Mouse (Mus musculus): ENCODE measurements at regions not wholly inside any gene's neighbourhood (a gene's known extent, or its start where the extent isn't known, plus 50 kb on each side); places are given as distances from the start of the nearest gene placed in this dataset.
"Not testable (repeated sequence)": the region's sequence is repeated elsewhere in the genome, so short reads cannot be mapped to it uniquely, and the experiment has no call there.

- H3K4me1 ChIP-seq: peaks cover 6% of the 10 kb centered on the region
- WGBS: 64% methylated on average over 4 of the region's 4 CpGs
- no peaks in the 10 kb centered on the region for H3K36me3 ChIP-seq (replicated peaks)
- H3K27me3 ChIP-seq: 0 out of 2 replicates have a peak, but pooled peaks cover under 1% of the 10 kb centered on the region
- no peak overlapping the region for H3K4me3 ChIP-seq (replicated peaks)
- H3K4me2 ChIP-seq: no peak overlapping the region
- H3K27ac ChIP-seq: no peak overlapping the region
- no peaks in the 10 kb centered on the region for H3K9me3 ChIP-seq
- no peak overlapping the region for H3K9ac ChIP-seq
- ATAC-seq (ENCODE audit: low FRiP score): no peak
Measured at GRCm38 (mm10) chr6:89121023-89121745, 219.1 kb downstream of the Tpra1 start.

GRCm38 (mm10) chr6:89121746-89122070 is 219.7 kb downstream of the Tpra1 start:
- Histone ChIP-seq H3K9me3 (no peaks in the 10 kb centered on the region), H3K4me3 (replicated peaks) (no peak overlapping the region), H3K36me3 (replicated peaks) (no peaks in the 10 kb centered on the region), H3K4me2 (no peak overlapping the region), H3K4me1 (peaks cover 6% of the 10 kb centered on the region), H3K27me3 (0 out of 2 replicates have a peak, but pooled peaks cover 5% of the 10 kb centered on the region), H3K9ac (no peak overlapping the region), H3K27ac (no peak overlapping the region)
- ATAC-seq (ENCODE audit: low FRiP score): 0 out of 2 replicates have a peak, but pooled peaks have one; percentile 20
- WGBS: 66% methylated on average over 3 of the region's 3 CpGs

GRCm38 (mm10) chr6:89125916-89126315 is 223.9 kb downstream of the Tpra1 start:
- Histone ChIP-seq H3K36me3 (replicated peaks) (no peaks in the 10 kb centered on the region), H3K4me2 (no peak overlapping the region), H3K27me3 (0 out of 2 replicates have a peak, but pooled peaks cover 13% of the 10 kb centered on the region), H3K4me3 (replicated peaks) (no peak overlapping the region), H3K9ac (no peak overlapping the region), H3K4me1 (peaks cover 4% of the 10 kb centered on the region), H3K27ac (no peak overlapping the region), H3K9me3 (no peaks in the 10 kb centered on the region)
- 60% methylated on average over 9 of the region's 9 CpGs for WGBS
- ATAC-seq (ENCODE audit: low FRiP score): no peak

GRCm38 (mm10) chr6:89128141-89128540 is 226.1 kb downstream of the Tpra1 start:
- not testable (repeated sequence) for H3K9me3 ChIP-seq; H3K27ac ChIP-seq; H3K36me3 ChIP-seq (replicated peaks); H3K4me3 ChIP-seq (replicated peaks); H3K4me2 ChIP-seq; ATAC-seq (ENCODE audit: low FRiP score); H3K4me1 ChIP-seq; H3K9ac ChIP-seq
- H3K27me3 ChIP-seq: 0 out of 2 replicates have a peak, but pooled peaks cover 13% of the 10 kb centered on the region
- WGBS: 58% methylated on average over 5 of the region's 5 CpGs

GRCm38 (mm10) chr6:89140469-89140868 is 222.0 kb downstream of the Plxna1 start:
- no peaks in the 10 kb centered on the region for H3K4me1 ChIP-seq
- H3K27me3 ChIP-seq: no peaks in the 10 kb centered on the region
- no peak for ATAC-seq (ENCODE audit: low FRiP score)
- no peak overlapping the region for H3K4me2 ChIP-seq
- 68% methylated on average over 3 of the region's 3 CpGs for WGBS
- H3K9me3 ChIP-seq: no peaks in the 10 kb centered on the region
- H3K4me3 ChIP-seq (replicated peaks): no peak overlapping the region
- no peaks in the 10 kb centered on the region for H3K36me3 ChIP-seq (replicated peaks)
- H3K9ac ChIP-seq: no peak overlapping the region
- H3K27ac ChIP-seq: no peak overlapping the region

GRCm38 (mm10) chr6:89153027-89153662 is 209.3 kb downstream of the Plxna1 start:
- Histone ChIP-seq H3K4me2 (no peak overlapping the region), H3K9me3 (no peaks in the 10 kb centered on the region), H3K27me3 (no peaks in the 10 kb centered on the region), H3K9ac (no peak overlapping the region), H3K27ac (no peak overlapping the region), H3K4me1 (0 out of 2 replicates have a peak, but pooled peaks cover 2% of the 10 kb centered on the region), H3K36me3 (replicated peaks) (no peaks in the 10 kb centered on the region), H3K4me3 (replicated peaks) (no peak overlapping the region)
- no peak for ATAC-seq (ENCODE audit: low FRiP score)
- 85% methylated on average over 11 of the region's 11 CpGs for WGBS

GRCm38 (mm10) chr6:89157501-89157900 is 204.9 kb downstream of the Plxna1 start:
- no peak for ATAC-seq (ENCODE audit: low FRiP score)
- Histone ChIP-seq H3K36me3 (replicated peaks) (no peaks in the 10 kb centered on the region), H3K4me3 (replicated peaks) (no peak overlapping the region), H3K4me1 (peaks cover 8% of the 10 kb centered on the region), H3K4me2 (no peak overlapping the region), H3K27ac (no peak overlapping the region), H3K9me3 (no peaks in the 10 kb centered on the region), H3K9ac (no peak overlapping the region), H3K27me3 (no peaks in the 10 kb centered on the region)
- 95% methylated on average over 1 of the region's 1 CpGs for WGBS

- Histone ChIP-seq H3K4me1 (peaks cover 8% of the 10 kb centered on the region), H3K36me3 (replicated peaks) (no peaks in the 10 kb centered on the region), H3K9ac (no peak overlapping the region), H3K27me3 (no peaks in the 10 kb centered on the region), H3K9me3 (no peaks in the 10 kb centered on the region), H3K27ac (no peak overlapping the region), H3K4me3 (replicated peaks) (no peak overlapping the region), H3K4me2 (no peak overlapping the region)
- no peak for ATAC-seq (ENCODE audit: low FRiP score)
- 38% methylated on average over 7 of the region's 7 CpGs for WGBS
Measured at GRCm38 (mm10) chr6:89160051-89160450, 202.4 kb downstream of the Plxna1 start.

GRCm38 (mm10) chr6:89161746-89162145 is 200.7 kb downstream of the Plxna1 start:
- ATAC-seq (ENCODE audit: low FRiP score): no peak
- 84% methylated on average over 1 of the region's 1 CpGs for WGBS
- Histone ChIP-seq H3K27me3 (no peaks in the 10 kb centered on the region), H3K4me3 (replicated peaks) (no peak overlapping the region), H3K9me3 (no peaks in the 10 kb centered on the region), H3K36me3 (replicated peaks) (no peaks in the 10 kb centered on the region), H3K27ac (no peak overlapping the region), H3K4me1 (peaks cover 8% of the 10 kb centered on the region), H3K9ac (no peak overlapping the region), H3K4me2 (no peak overlapping the region)

- Histone ChIP-seq H3K9me3 (0 out of 2 replicates have a peak, but pooled peaks cover 2% of the 10 kb centered on the region), H3K9ac (no peak overlapping the region), H3K27ac (no peak overlapping the region), H3K4me3 (replicated peaks) (no peak overlapping the region), H3K27me3 (no peaks in the 10 kb centered on the region), H3K4me1 (no peaks in the 10 kb centered on the region), H3K36me3 (replicated peaks) (no peaks in the 10 kb centered on the region), H3K4me2 (no peak overlapping the region)
- no peak for ATAC-seq (ENCODE audit: low FRiP score)
- WGBS: 88% methylated on average over 2 of the region's 2 CpGs
Measured at GRCm38 (mm10) chr6:89169520-89169919, 192.9 kb downstream of the Plxna1 start.

- not testable (repeated sequence) for H3K9ac ChIP-seq; H3K4me2 ChIP-seq; H3K4me3 ChIP-seq (replicated peaks); ATAC-seq (ENCODE audit: low FRiP score); H3K27ac ChIP-seq; H3K27me3 ChIP-seq; H3K9me3 ChIP-seq; H3K4me1 ChIP-seq; H3K36me3 ChIP-seq (replicated peaks)
- 78% methylated on average over 2 of the region's 7 CpGs for WGBS
Measured at GRCm38 (mm10) chr6:89184920-89185319, 177.5 kb downstream of the Plxna1 start.

GRCm38 (mm10) chr6:89200514-89201284 is 161.7 kb downstream of the Plxna1 start:
- peak; percentile 33; the same call in 1 of the 2 replicates for ATAC-seq (ENCODE audit: low FRiP score)
- H3K4me1 ChIP-seq; H3K27ac ChIP-seq; H3K27me3 ChIP-seq; H3K36me3 ChIP-seq (replicated peaks); H3K9me3 ChIP-seq; H3K9ac ChIP-seq: not testable (repeated sequence)
- H3K4me3 ChIP-seq (replicated peaks): peak overlapping the region; percentile 20
- 11% methylated on average over 19 of the region's 19 CpGs for WGBS
- H3K4me2 ChIP-seq: peak overlapping the region; percentile 49
